29 mouse cellular contexts compared by ENCODE assay signal in the genomic region with DNA sequence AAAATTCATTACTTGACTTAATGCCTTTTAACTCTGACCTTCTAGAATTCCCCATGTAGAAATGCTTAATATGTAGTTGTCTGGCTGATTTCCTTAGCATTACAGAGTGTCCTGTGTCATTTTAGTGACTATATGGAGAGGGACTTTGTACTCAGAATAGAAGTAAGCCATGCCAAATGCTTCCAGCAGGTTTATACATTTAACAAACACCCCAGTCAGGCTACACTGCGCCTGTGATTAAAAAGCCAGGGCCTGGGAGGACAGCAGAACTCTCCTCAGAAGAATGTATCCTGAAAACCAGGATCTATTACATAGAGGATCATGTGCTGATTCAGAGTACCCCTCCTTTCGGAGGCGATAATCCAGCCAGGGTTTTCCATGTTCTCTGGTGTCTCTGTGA.
"Had no signal": no experiment of that assay in that cellular context is flagged by ENCODE, and none has a peak within 500 bp of the region (broad histone marks: within the 10 kb centered on the region; RNA-seq: fewer than 3 reads in every experiment).

No protein-coding gene starts in this region.

- H3K9me3 ChIP-seq: heart, embryonic 13.5 days; heart, embryonic 15.5 days; hindbrain, embryonic 10.5 days; hindbrain, embryonic 12.5 days; intestine, embryonic 15.5 days; limb, embryonic 13.5 days; liver, embryonic 13.5 days; liver, embryonic 15.5 days had no signal

- H3K9ac ChIP-seq: heart, embryonic 13.5 days; heart, embryonic 15.5 days; hindbrain, embryonic 12.5 days; hindbrain, embryonic 14.5 days; intestine, embryonic 15.5 days; limb, embryonic 13.5 days; liver, embryonic 13.5 days; liver, embryonic 15.5 days; liver, postnatal 0 days had no signal

- ATAC-seq: forebrain, embryonic 16.5 days; hindbrain, embryonic 16.5 days; inflammation-experienced regulatory T-cells, adult 6 months; intestine, embryonic 15.5 days; intestine, postnatal 0 days; liver, postnatal 0 days had no signal

- H3K36me3 ChIP-seq: heart, embryonic 13.5 days; heart, embryonic 15.5 days; hindbrain, embryonic 10.5 days; hindbrain, embryonic 12.5 days; intestine, embryonic 15.5 days; limb, embryonic 13.5 days; liver, embryonic 13.5 days; liver, embryonic 15.5 days had no signal

- H3K27ac ChIP-seq: gastrocnemius, adult 2 months; heart, adult 2 months; heart, embryonic 13.5 days; heart, embryonic 15.5 days; hindbrain, embryonic 10.5 days; hindbrain, embryonic 12.5 days; hindbrain, embryonic 14.5 days; intestine, embryonic 15.5 days; layer of hippocampus, adult 2 months; left cerebral cortex, adult 2 months; limb, embryonic 13.5 days; liver, embryonic 13.5 days; liver, embryonic 15.5 days had no signal

- DNase-seq: gastrocnemius, adult 2 months; gastrocnemius, postnatal 10 days; gastrocnemius, postnatal 25 days; heart, adult 2 months; heart, postnatal 14 days; heart, postnatal 4 days; kidney, adult 2 months; kidney, postnatal 10 days; kidney, postnatal 4 days; liver; liver, embryonic 13.5 days; liver, postnatal 0 days; lung, adult 2 months had no signal

- H3K4me3 ChIP-seq: gastrocnemius, adult 2 months; heart, adult 2 months; heart, embryonic 13.5 days; heart, embryonic 15.5 days; hindbrain, embryonic 10.5 days; hindbrain, embryonic 12.5 days; intestine, embryonic 15.5 days; layer of hippocampus, adult 2 months; left cerebral cortex, adult 2 months; limb, embryonic 13.5 days; liver, embryonic 13.5 days; liver, embryonic 15.5 days had no signal

- H3K4me1 ChIP-seq: hindbrain, embryonic 10.5 days; hindbrain, embryonic 12.5 days; intestine, embryonic 15.5 days; liver, embryonic 13.5 days; liver, embryonic 15.5 days had no signal

- H3K4me2 ChIP-seq: heart, embryonic 11.5 days; heart, embryonic 13.5 days; heart, embryonic 15.5 days; hindbrain, embryonic 12.5 days; hindbrain, embryonic 14.5 days; intestine, embryonic 15.5 days; limb, embryonic 13.5 days; liver, embryonic 11.5 days; liver, embryonic 13.5 days; liver, embryonic 15.5 days had no signal

- H3K27me3 ChIP-seq: heart, embryonic 13.5 days; heart, embryonic 15.5 days; hindbrain, embryonic 12.5 days; intestine, embryonic 15.5 days; limb, embryonic 13.5 days; liver, embryonic 13.5 days; liver, embryonic 15.5 days had no signal
